Mouse (Mus musculus): Measurements from ENCODE around the gene Slc25a54. TPM values are rescaled to one million over a fixed set of nuclear protein-coding genes. Genes with fewer than 3 reads are reported as not detected.

The Slc25a54 gene
- polyA plus RNA-seq, 1 experiment from 2014 or later: not detected

- H3K9ac ChIP-seq (ENCODE audit: low read depth, low read length): no peak overlapping the region
- no peaks in the 10 kb centered on the region for H3K27me3 ChIP-seq (ENCODE audit: insufficient read depth, low read length)
- H3K27ac ChIP-seq: no peak overlapping the region
- no peaks in the 10 kb centered on the region for H3K9me3 ChIP-seq (replicated peaks; ENCODE audit: low read length)
- no peaks in the 10 kb centered on the region for H3K36me3 ChIP-seq (ENCODE audit: insufficient read depth, low read length)
- H3K4me3 ChIP-seq (replicated peaks; ENCODE audit: low read depth, low read length): no peak overlapping the region
- WGBS: 3% methylated on average over 6 of the region's 6 CpGs
- DNase-seq (ENCODE audit: low spot score) (peak; percentile 87), ATAC-seq (replicated peaks; ENCODE audit: low FRiP score, low read depth) (no peak)
- TF ChIP-seq CTCF (IDR thresholded peaks at IDR 0.05; ENCODE audit: low read depth): peak; percentile 89
- no peaks in the 10 kb centered on the region for H3K4me1 ChIP-seq (replicated peaks; ENCODE audit: insufficient read depth, low read length)
- no peak overlapping the region for H3K4me2 ChIP-seq (ENCODE audit: low read length)
These were observed 17.3 kb upstream of the Slc25a54 start for GRCm38 (mm10) chr3:109062989-109063388.

GRCm38 (mm10) chr3:109084418-109084817, 4.1 kb downstream of the Slc25a54 start:
- 91% methylated on average over 2 of the region's 2 CpGs for WGBS
- no peak for DNase-seq (ENCODE audit: low spot score)
- no peak overlapping the region for H3K27ac ChIP-seq
- no peaks in the 10 kb centered on the region for H3K36me3 ChIP-seq (ENCODE audit: insufficient read depth, low read length)
- ATAC-seq (replicated peaks; ENCODE audit: low FRiP score, low read depth): no peak
- H3K9me3 ChIP-seq (replicated peaks; ENCODE audit: low read length): no peaks in the 10 kb centered on the region
- no peaks in the 10 kb centered on the region for H3K27me3 ChIP-seq (ENCODE audit: insufficient read depth, low read length)
- no peak overlapping the region for H3K9ac ChIP-seq (ENCODE audit: low read depth, low read length)
- no peaks in the 10 kb centered on the region for H3K4me1 ChIP-seq (replicated peaks; ENCODE audit: insufficient read depth, low read length)
- no peak overlapping the region for H3K4me3 ChIP-seq (replicated peaks; ENCODE audit: low read depth, low read length)
- no peak for TF ChIP-seq CTCF (IDR thresholded peaks at IDR 0.05; ENCODE audit: low read depth)
- H3K4me2 ChIP-seq (ENCODE audit: low read length): no peak overlapping the region

GRCm38 (mm10) chr3:109088460-109088859, 8.2 kb downstream of the Slc25a54 start:
- Histone ChIP-seq H3K27ac (no peak overlapping the region), H3K36me3 (ENCODE audit: insufficient read depth, low read length) (no peaks in the 10 kb centered on the region), H3K27me3 (ENCODE audit: insufficient read depth, low read length) (no peaks in the 10 kb centered on the region), H3K4me1 (replicated peaks; ENCODE audit: insufficient read depth, low read length) (no peaks in the 10 kb centered on the region), H3K9me3 (replicated peaks; ENCODE audit: low read length) (no peaks in the 10 kb centered on the region), H3K4me2 (ENCODE audit: low read length) (no peak overlapping the region), H3K4me3 (replicated peaks; ENCODE audit: low read depth, low read length) (no peak overlapping the region), H3K9ac (ENCODE audit: low read depth, low read length) (no peak overlapping the region)
- 15% methylated on average over 2 of the region's 2 CpGs for WGBS
- TF ChIP-seq CTCF (IDR thresholded peaks at IDR 0.05; ENCODE audit: low read depth): no peak
- ATAC-seq (replicated peaks; ENCODE audit: low FRiP score, low read depth) (no peak), DNase-seq (ENCODE audit: low spot score) (no peak)

- H3K4me2 ChIP-seq (ENCODE audit: low read length): no peak overlapping the region
- H3K27me3 ChIP-seq (ENCODE audit: insufficient read depth, low read length): no peaks in the 10 kb centered on the region
- ATAC-seq (replicated peaks; ENCODE audit: low FRiP score, low read depth): no peak
- H3K9me3 ChIP-seq (replicated peaks; ENCODE audit: low read length): no peaks in the 10 kb centered on the region
- H3K9ac ChIP-seq (ENCODE audit: low read depth, low read length): no peak overlapping the region
- WGBS: 28% methylated on average over 8 of the region's 8 CpGs
- no peaks in the 10 kb centered on the region for H3K4me1 ChIP-seq (replicated peaks; ENCODE audit: insufficient read depth, low read length)
- TF ChIP-seq CTCF (IDR thresholded peaks at IDR 0.05; ENCODE audit: low read depth): no peak
- H3K4me3 ChIP-seq (replicated peaks; ENCODE audit: low read depth, low read length): no peak overlapping the region
- H3K36me3 ChIP-seq (ENCODE audit: insufficient read depth, low read length): no peaks in the 10 kb centered on the region
- DNase-seq (ENCODE audit: low spot score): no peak
- H3K27ac ChIP-seq: no peak overlapping the region
These were observed 24.4 kb downstream of the Slc25a54 start for GRCm38 (mm10) chr3:109104702-109105101.

- DNase-seq (ENCODE audit: low spot score) (no peak), ATAC-seq (replicated peaks; ENCODE audit: low FRiP score, low read depth) (no peak)
- Histone ChIP-seq H3K4me2 (ENCODE audit: low read length) (no peak overlapping the region), H3K9me3 (replicated peaks; ENCODE audit: low read length) (no peaks in the 10 kb centered on the region), H3K36me3 (ENCODE audit: insufficient read depth, low read length) (no peaks in the 10 kb centered on the region), H3K4me1 (replicated peaks; ENCODE audit: insufficient read depth, low read length) (no peaks in the 10 kb centered on the region), H3K27me3 (ENCODE audit: insufficient read depth, low read length) (no peaks in the 10 kb centered on the region), H3K9ac (ENCODE audit: low read depth, low read length) (no peak overlapping the region), H3K4me3 (replicated peaks; ENCODE audit: low read depth, low read length) (no peak overlapping the region), H3K27ac (no peak overlapping the region)
- no peak for TF ChIP-seq CTCF (IDR thresholded peaks at IDR 0.05; ENCODE audit: low read depth)
These were observed 36.9 kb downstream of the Slc25a54 start for GRCm38 (mm10) chr3:109117136-109117535.

GRCm38 (mm10) chr3:109119562-109119961, 39.3 kb downstream of the Slc25a54 start:
- Histone ChIP-seq H3K36me3 (ENCODE audit: insufficient read depth, low read length) (no peaks in the 10 kb centered on the region), H3K4me1 (replicated peaks; ENCODE audit: insufficient read depth, low read length) (no peaks in the 10 kb centered on the region), H3K4me3 (replicated peaks; ENCODE audit: low read depth, low read length) (no peak overlapping the region), H3K27ac (no peak overlapping the region), H3K27me3 (ENCODE audit: insufficient read depth, low read length) (no peaks in the 10 kb centered on the region), H3K9me3 (replicated peaks; ENCODE audit: low read length) (no peaks in the 10 kb centered on the region), H3K9ac (ENCODE audit: low read depth, low read length) (no peak overlapping the region), H3K4me2 (ENCODE audit: low read length) (no peak overlapping the region)
- DNase-seq (ENCODE audit: low spot score) (no peak), ATAC-seq (replicated peaks; ENCODE audit: low FRiP score, low read depth) (no peak)
- WGBS: 83% methylated on average over 5 of the region's 5 CpGs
- no peak for TF ChIP-seq CTCF (IDR thresholded peaks at IDR 0.05; ENCODE audit: low read depth)

- no peaks in the 10 kb centered on the region for H3K27me3 ChIP-seq (ENCODE audit: insufficient read depth, low read length)
- ATAC-seq (replicated peaks; ENCODE audit: low FRiP score, low read depth) (no peak), DNase-seq (ENCODE audit: low spot score) (no peak)
- no peaks in the 10 kb centered on the region for H3K4me1 ChIP-seq (replicated peaks; ENCODE audit: insufficient read depth, low read length)
- no peak overlapping the region for H3K27ac ChIP-seq
- no peak overlapping the region for H3K4me2 ChIP-seq (ENCODE audit: low read length)
- H3K4me3 ChIP-seq (replicated peaks; ENCODE audit: low read depth, low read length): no peak overlapping the region
- 79% methylated on average over 5 of the region's 5 CpGs for WGBS
- no peak overlapping the region for H3K9ac ChIP-seq (ENCODE audit: low read depth, low read length)
- no peak for TF ChIP-seq CTCF (IDR thresholded peaks at IDR 0.05; ENCODE audit: low read depth)
- H3K36me3 ChIP-seq (ENCODE audit: insufficient read depth, low read length): no peaks in the 10 kb centered on the region
- no peaks in the 10 kb centered on the region for H3K9me3 ChIP-seq (replicated peaks; ENCODE audit: low read length)
These were observed 39.7 kb downstream of the Slc25a54 start for GRCm38 (mm10) chr3:109119973-109120372.
